Mouse (Mus musculus): ENCODE data around the gene Tep1. TPM values are rescaled to one million over a fixed set of nuclear protein-coding genes. Genes with fewer than 3 reads are reported as not detected.
A peak's percentile ranks its signal among the peaks of the same experiment; 100 is the strongest.

Tep1 gene
- total RNA-seq, 2 experiments from 2014 or later = 3.0 to 13.8 TPM

- ATAC-seq (replicated peaks; ENCODE audit: low FRiP score, poor library complexity, severe bottlenecking) = peak; percentile 70
Observed at GRCm38 (mm10) chr14:50798512-50798911, 71.8 kb downstream of the Tep1 start.

- ATAC-seq (replicated peaks; ENCODE audit: low FRiP score, poor library complexity, severe bottlenecking) = no peak
Observed at GRCm38 (mm10) chr14:50796464-50796863, 73.9 kb downstream of the Tep1 start.

- no peak for ATAC-seq (replicated peaks; ENCODE audit: low FRiP score, poor library complexity, severe bottlenecking)
Observed at GRCm38 (mm10) chr14:50795965-50796364, 74.4 kb downstream of the Tep1 start.

- no peak for ATAC-seq (replicated peaks; ENCODE audit: low FRiP score, poor library complexity, severe bottlenecking)
Observed at GRCm38 (mm10) chr14:50795261-50795935, 75.0 kb downstream of the Tep1 start.

- no peak for ATAC-seq (replicated peaks; ENCODE audit: low FRiP score, poor library complexity, severe bottlenecking)
Observed at GRCm38 (mm10) chr14:50788157-50788556, 82.2 kb downstream of the Tep1 start.

GRCm38 (mm10) chr14:50785251-50785637 is 85.1 kb downstream of the Tep1 start, which contains the start of gene Ttc5:
Gene Ttc5 (minus strand): TSS chr14:50785519.
- ATAC-seq (replicated peaks; ENCODE audit: low FRiP score, poor library complexity, severe bottlenecking) = peak; percentile 99

GRCm38 (mm10) chr14:50784391-50785250 is 85.7 kb downstream of the Tep1 start:
- ATAC-seq (replicated peaks; ENCODE audit: low FRiP score, poor library complexity, severe bottlenecking) = peak; percentile 22; the same call in 1 of the 2 replicates

- no peak for ATAC-seq (replicated peaks; ENCODE audit: low FRiP score, poor library complexity, severe bottlenecking)
Observed at GRCm38 (mm10) chr14:50782166-50782565, 88.2 kb downstream of the Tep1 start.

Other genes with a start within 250 kb of the Tep1 start
- gene Olfr745, start 231.2 kb downstream of the Tep1 start, total RNA-seq (2015; ENCODE audit: low replicate concordance) = not detected in 2 replicates
- not detected in 2 replicates for gene Olfr745, start 231.2 kb downstream of the Tep1 start, total RNA-seq (2017; ENCODE audit: low replicate concordance)
- not detected in 2 replicates for gene Olfr746, start 223.5 kb downstream of the Tep1 start, total RNA-seq (2015; ENCODE audit: low replicate concordance)
- gene Olfr746, start 223.5 kb downstream of the Tep1 start, total RNA-seq (2017; ENCODE audit: low replicate concordance) = not detected in 2 replicates
- not detected in 2 replicates for gene Olfr747, start 177.4 kb downstream of the Tep1 start, total RNA-seq (2015; ENCODE audit: low replicate concordance)
- gene Olfr747, start 177.4 kb downstream of the Tep1 start, total RNA-seq (2017; ENCODE audit: low replicate concordance) = not detected in 2 replicates
- gene Olfr748, start 163.2 kb downstream of the Tep1 start, total RNA-seq (2015; ENCODE audit: low replicate concordance) = not detected in 2 replicates
- gene Olfr748, start 163.2 kb downstream of the Tep1 start, total RNA-seq (2017; ENCODE audit: low replicate concordance) = not detected in 2 replicates
- gene Olfr749, start 125.5 kb downstream of the Tep1 start, total RNA-seq (2015; ENCODE audit: low replicate concordance) = not detected in 2 replicates
- not detected in 2 replicates for gene Olfr749, start 125.5 kb downstream of the Tep1 start, total RNA-seq (2017; ENCODE audit: low replicate concordance)
- gene Ttc5, start 85.0 kb downstream of the Tep1 start, total RNA-seq (2015; ENCODE audit: low replicate concordance) = 13.3 and 21.4 TPM in 2 replicates
- 12.3 and 18.5 TPM in 2 replicates for gene Ttc5, start 85.0 kb downstream of the Tep1 start, total RNA-seq (2017; ENCODE audit: low replicate concordance)
- not detected in 2 replicates for gene Ccnb1ip1, start 62.8 kb downstream of the Tep1 start, total RNA-seq (2015; ENCODE audit: low replicate concordance)
- not detected in 2 replicates for gene Ccnb1ip1, start 62.8 kb downstream of the Tep1 start, total RNA-seq (2017; ENCODE audit: low replicate concordance)
- gene Parp2, start 62.7 kb downstream of the Tep1 start, total RNA-seq (2015; ENCODE audit: low replicate concordance) = 18.0 and 29.3 TPM in 2 replicates
- 32.5 and 63.5 TPM in 2 replicates for gene Parp2, start 62.7 kb downstream of the Tep1 start, total RNA-seq (2017; ENCODE audit: low replicate concordance)
- gene Klhl33, start 26.9 kb upstream of the Tep1 start, total RNA-seq (2015; ENCODE audit: low replicate concordance) = not detected in 2 replicates
- not detected in 2 replicates for gene Klhl33, start 26.9 kb upstream of the Tep1 start, total RNA-seq (2017; ENCODE audit: low replicate concordance)
- 39.3 and 75.5 TPM in 2 replicates for gene Osgep, start 54.3 kb upstream of the Tep1 start, total RNA-seq (2015; ENCODE audit: low replicate concordance)
- 14.8 and 16.6 TPM in 2 replicates for gene Osgep, start 54.3 kb upstream of the Tep1 start, total RNA-seq (2017; ENCODE audit: low replicate concordance)
- 16.6 and 28.9 TPM in 2 replicates for gene Apex1, start 54.4 kb upstream of the Tep1 start, total RNA-seq (2015; ENCODE audit: low replicate concordance)
- 8.3 and 13.2 TPM in 2 replicates for gene Apex1, start 54.4 kb upstream of the Tep1 start, total RNA-seq (2017; ENCODE audit: low replicate concordance)
- gene Pip4p1, start 60.3 kb upstream of the Tep1 start, total RNA-seq (2015; ENCODE audit: low replicate concordance) = 34.4 and 37.8 TPM in 2 replicates
- gene Pip4p1, start 60.3 kb upstream of the Tep1 start, total RNA-seq (2017; ENCODE audit: low replicate concordance) = 23.5 and 28.2 TPM in 2 replicates
- gene Pnp, start 60.5 kb upstream of the Tep1 start, total RNA-seq (2015; ENCODE audit: low replicate concordance) = 256 and 266 TPM in 2 replicates
- 218 and 252 TPM in 2 replicates for gene Pnp, start 60.5 kb upstream of the Tep1 start, total RNA-seq (2017; ENCODE audit: low replicate concordance)
- gene Gm49342, start 74.0 kb upstream of the Tep1 start, total RNA-seq (2015; ENCODE audit: low replicate concordance) = not detected in 2 replicates
- gene Gm49342, start 74.0 kb upstream of the Tep1 start, total RNA-seq (2017; ENCODE audit: low replicate concordance) = 59.7 TPM in 1 of 2 replicates, not detected in the other
- gene Pnp2, start 85.4 kb upstream of the Tep1 start, total RNA-seq (2015; ENCODE audit: low replicate concordance) = 71.0 and 182 TPM in 2 replicates
- 38.7 and 45.7 TPM in 2 replicates for gene Pnp2, start 85.4 kb upstream of the Tep1 start, total RNA-seq (2017; ENCODE audit: low replicate concordance)
- gene Rnase10, start 137.2 kb upstream of the Tep1 start, total RNA-seq (2015; ENCODE audit: low replicate concordance) = not detected in 2 replicates
- not detected in 2 replicates for gene Rnase10, start 137.2 kb upstream of the Tep1 start, total RNA-seq (2017; ENCODE audit: low replicate concordance)
- gene Rnase9, start 171.3 kb upstream of the Tep1 start, total RNA-seq (2015; ENCODE audit: low replicate concordance) = not detected in 2 replicates
- gene Rnase9, start 171.3 kb upstream of the Tep1 start, total RNA-seq (2017; ENCODE audit: low replicate concordance) = not detected in 2 replicates
- not detected in 2 replicates for gene Rnase11, start 179.6 kb upstream of the Tep1 start, total RNA-seq (2015; ENCODE audit: low replicate concordance)
- gene Rnase11, start 179.6 kb upstream of the Tep1 start, total RNA-seq (2017; ENCODE audit: low replicate concordance) = not detected in 2 replicates
- gene Rnase12, start 187.1 kb upstream of the Tep1 start, total RNA-seq (2015; ENCODE audit: low replicate concordance) = 7.1 TPM in 1 of 2 replicates, not detected in the other
- gene Rnase12, start 187.1 kb upstream of the Tep1 start, total RNA-seq (2017; ENCODE audit: low replicate concordance) = 7.3 TPM in 1 of 2 replicates, not detected in the other
- gene Olfr750, start 203.9 kb upstream of the Tep1 start, total RNA-seq (2015; ENCODE audit: low replicate concordance) = not detected in 2 replicates
- gene Olfr750, start 203.9 kb upstream of the Tep1 start, total RNA-seq (2017; ENCODE audit: low replicate concordance) = not detected in 2 replicates
- 8.0 and 11.5 TPM in 2 replicates for gene Rnase4, start 220.5 kb upstream of the Tep1 start, total RNA-seq (2015; ENCODE audit: low replicate concordance)
- gene Rnase4, start 220.5 kb upstream of the Tep1 start, total RNA-seq (2017; ENCODE audit: low replicate concordance) = 6.4 and 10.3 TPM in 2 replicates
- gene Ang, start 220.6 kb upstream of the Tep1 start, total RNA-seq (2015; ENCODE audit: low replicate concordance) = 8.0 and 17.7 TPM in 2 replicates
- 2.2 TPM in 1 of 2 replicates, not detected in the other for gene Ang, start 220.6 kb upstream of the Tep1 start, total RNA-seq (2017; ENCODE audit: low replicate concordance)
- gene Eddm3b, start 243.9 kb upstream of the Tep1 start, total RNA-seq (2015; ENCODE audit: low replicate concordance) = not detected in 2 replicates
- gene Eddm3b, start 243.9 kb upstream of the Tep1 start, total RNA-seq (2017; ENCODE audit: low replicate concordance) = not detected in 2 replicates